Mouse (Mus musculus) brain, adult 10 weeks (tissue): ENCODE data around the gene AC131692.1. TPM values are rescaled to one million over a fixed set of nuclear protein-coding genes. Genes with fewer than 3 reads are reported as not detected.

Experiments
- polyA plus RNA-seq: library from polyadenylated mRNA; stranded (reverse); fragments of 350-450 nt; fragmentation: Illumina TruSeq; extraction: RNeasy Lipid Tissue Mini Kit (QIAGEN cat#74804); gene quantifications from one replicate; pipeline ENCODE4 v1.2.3, GENCODE M21; 2015; ENCODE audit warnings: low read depth, low replicate concordance

Gene AC131692.1
- polyA plus RNA-seq, 1 experiment from 2014 or later = not detected

Other genes with a start within 250 kb of the AC131692.1 start
- gene Frmd8, start 219.1 kb upstream of the AC131692.1 start, polyA plus RNA-seq = 14.4 TPM
- 5.1 TPM for gene Slc25a45, start 216.6 kb upstream of the AC131692.1 start, polyA plus RNA-seq
- gene Tigd3, start 200.3 kb upstream of the AC131692.1 start, polyA plus RNA-seq = 3.6 TPM
- gene Dpf2, start 181.4 kb upstream of the AC131692.1 start, polyA plus RNA-seq = 58.0 TPM
- gene Cdc42ep2, start 169.6 kb upstream of the AC131692.1 start, polyA plus RNA-seq = 9.0 TPM
- gene Pola2, start 130.2 kb upstream of the AC131692.1 start, polyA plus RNA-seq = 7.5 TPM
- gene Slc22a20, start 108.3 kb upstream of the AC131692.1 start, polyA plus RNA-seq = not detected
- gene Capn1, start 78.5 kb upstream of the AC131692.1 start, polyA plus RNA-seq = 17.9 TPM
- gene Syvn1, start 47.8 kb upstream of the AC131692.1 start, polyA plus RNA-seq = 33.6 TPM
- 61.3 TPM for gene Mrpl49, start 36.6 kb upstream of the AC131692.1 start, polyA plus RNA-seq
- 1,093 TPM for gene Fau, start 36.6 kb upstream of the AC131692.1 start, polyA plus RNA-seq
- gene Znhit2, start 33.2 kb upstream of the AC131692.1 start, polyA plus RNA-seq = 30.1 TPM
- 37.3 TPM for gene Tm7sf2, start 26.0 kb upstream of the AC131692.1 start, polyA plus RNA-seq
- 58.5 TPM for gene Vps51, start 17.2 kb upstream of the AC131692.1 start, polyA plus RNA-seq
- not detected for gene Tmem262, start 14.4 kb upstream of the AC131692.1 start, polyA plus RNA-seq
- not detected for gene Gm28374, start 12.2 kb upstream of the AC131692.1 start, polyA plus RNA-seq
- 47.7 TPM for gene Zfpl1, start 9.5 kb upstream of the AC131692.1 start, polyA plus RNA-seq
- gene Cdca5, start 9.4 kb upstream of the AC131692.1 start, polyA plus RNA-seq = 0.42 TPM
- gene Naaladl1, start 11.4 kb downstream of the AC131692.1 start, polyA plus RNA-seq = not detected
- gene Sac3d1, start 24.2 kb downstream of the AC131692.1 start, polyA plus RNA-seq = 16.8 TPM
- 39.0 TPM for gene Snx15, start 33.9 kb downstream of the AC131692.1 start, polyA plus RNA-seq
- not detected for gene Batf2, start 46.6 kb downstream of the AC131692.1 start, polyA plus RNA-seq
- 91.3 TPM for gene Arl2, start 47.1 kb downstream of the AC131692.1 start, polyA plus RNA-seq
- not detected for gene Majin, start 90.0 kb downstream of the AC131692.1 start, polyA plus RNA-seq
- gene Gpha2, start 132.0 kb downstream of the AC131692.1 start, polyA plus RNA-seq = not detected
- 120 TPM for gene Ppp2r5b, start 141.5 kb downstream of the AC131692.1 start, polyA plus RNA-seq
- gene Atg2a, start 147.2 kb downstream of the AC131692.1 start, polyA plus RNA-seq = 18.9 TPM
- gene Ehd1, start 182.3 kb downstream of the AC131692.1 start, polyA plus RNA-seq = 27.8 TPM
- 2.4 TPM for gene Cdc42bpg, start 212.0 kb downstream of the AC131692.1 start, polyA plus RNA-seq
- gene Men1, start 240.6 kb downstream of the AC131692.1 start, polyA plus RNA-seq = 44.9 TPM
- gene Map4k2, start 246.7 kb downstream of the AC131692.1 start, polyA plus RNA-seq = 71.5 TPM